Mouse (Mus musculus) G1E (cell line): ENCODE data around the gene Ttc7. TPM values are rescaled to one million over a fixed set of nuclear protein-coding genes. Genes with fewer than 3 reads are reported as not detected.

Experiments
- ATAC-seq: 2 replicates; pipeline ENCODE4 v1.8.0; 2016; ENCODE audit warnings: mild to moderate bottlenecking; ENCODE audit not compliant: insufficient number of reproducible peaks, poor library complexity, low FRiP score, severe bottlenecking; ENCODE audit errors: extremely low read depth
- DNase-seq: peaks from one replicate; pipeline ENCODE4 v3.0.0; 2012; ENCODE audit warnings: low spot score
- H3K27me3 ChIP-seq: 2 replicates; pipeline ENCODE4 v1.6.1; 2012; ENCODE audit warnings: mild to moderate bottlenecking, low read length, inconsistent platforms; ENCODE audit not compliant: insufficient read depth
- H3K36me3 ChIP-seq: replicated peaks from 2 replicates; pipeline ENCODE3; 2012; ENCODE audit warnings: mild to moderate bottlenecking, inconsistent platforms
- H3K4me1 ChIP-seq: 2 replicates; pipeline ENCODE4 v1.6.1; 2012; ENCODE audit warnings: low read depth, low read length, inconsistent platforms, mixed read lengths; ENCODE audit not compliant: insufficient read depth
- H3K4me3 ChIP-seq: 2 replicates; pipeline ENCODE4 v1.5.1; 2012; ENCODE audit warnings: low read depth, mild to moderate bottlenecking, inconsistent platforms, low read length, moderate library complexity, mixed read lengths
- H3K9me3 ChIP-seq: replicated peaks from 2 replicates; pipeline ENCODE4 v1.6.1; 2012; ENCODE audit warnings: inconsistent platforms
- CTCF ChIP-seq: IDR thresholded peaks from 2 replicates; pipeline ENCODE4 v1.5.1; 2012; ENCODE audit warnings: low read depth, low read length, inconsistent platforms, mixed read lengths
- GATA1 ChIP-seq: IDR thresholded peaks from 2 replicates; pipeline ENCODE4 v1.6.1; 2012; ENCODE audit warnings: borderline replicate concordance, low read length, inconsistent platforms, mixed read lengths
- GATA2 ChIP-seq: IDR thresholded peaks from 2 replicates; pipeline ENCODE4 v1.6.1; 2012; ENCODE audit warnings: low read depth, low read length, inconsistent platforms, borderline replicate concordance
- POLR2AphosphoS5 ChIP-seq: IDR thresholded peaks from 2 replicates; pipeline ENCODE4 v1.6.1; 2012; ENCODE audit warnings: low read depth, low read length, inconsistent platforms; ENCODE audit not compliant: insufficient replicate concordance
- TAL1 ChIP-seq: conservative IDR thresholded peaks from 2 replicates; pipeline ENCODE4 v1.6.1; 2012; ENCODE audit warnings: low read depth, low read length, inconsistent platforms, mixed read lengths
- polyA plus RNA-seq: library from polyadenylated mRNA; stranded (reverse); fragments of >175 nt; gene quantifications from 2 replicates; pipeline ENCODE4 v1.2.3, GENCODE M21; 2012
- total RNA-seq, 2 experiments: library from RNA; stranded (forward) in 1 of 2; stranded (reverse) in 1 of 2; fragments of 200-1000 nt in 1 of 2; fragments of >200 nt in 1 of 2; fragmentation: Nextera tagmentation in 1 of 2; gene quantifications; 2 replicates each; pipeline ENCODE4 v1.2.3; 2014 to 2017

The Ttc7 gene
- total and polyA plus RNA-seq, 3 experiments = 19.6 to 43.5 (median 34.8) TPM

DNA sequence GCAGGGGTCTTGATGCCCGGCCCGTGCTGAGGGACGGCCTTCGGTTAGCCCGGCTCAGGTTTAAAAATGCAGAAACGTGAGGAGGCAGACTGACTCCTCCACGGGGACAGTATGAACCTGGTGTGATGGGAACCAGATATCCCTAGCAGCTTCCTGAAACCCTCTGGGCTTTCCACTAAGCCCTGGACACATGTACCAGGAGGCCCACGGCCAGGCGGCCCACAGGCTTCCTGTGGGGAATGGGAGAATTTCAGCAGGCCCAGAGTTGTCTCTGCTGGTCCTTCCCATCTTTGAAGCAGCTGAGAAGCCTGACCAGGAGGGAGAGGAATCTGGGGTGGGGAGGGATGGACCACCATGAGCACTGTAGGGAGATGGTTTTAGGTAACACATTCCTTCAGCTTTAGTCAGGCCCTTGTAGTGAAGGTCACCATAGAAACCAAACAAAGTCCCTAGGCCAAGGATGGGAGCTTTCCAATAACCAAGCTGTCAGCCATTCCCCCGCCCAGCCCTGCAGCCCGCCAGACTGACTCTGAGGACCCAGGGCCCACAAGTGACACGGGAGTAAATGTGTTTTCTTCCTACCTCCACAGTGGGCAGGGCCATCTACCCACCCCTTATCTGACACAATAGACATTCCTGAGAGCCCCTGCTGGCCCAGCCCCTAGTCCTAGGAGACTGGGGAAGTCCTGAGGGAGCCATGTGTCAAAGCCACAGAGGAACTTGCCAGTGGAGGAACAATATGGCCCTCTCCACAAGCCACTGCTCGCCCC lies 68.0 kb downstream of the Ttc7 start:
- ATAC-seq (no peak), DNase-seq (no peak)
- H3K9me3 ChIP-seq = no peaks in the 10 kb centered on the region
- H3K36me3 ChIP-seq = peaks cover 95% of the 10 kb centered on the region
- no peaks in the 10 kb centered on the region for H3K27me3 ChIP-seq
- no peaks in the 10 kb centered on the region; the same call in 1 of the 2 replicates for H3K4me1 ChIP-seq
- no peak for TF ChIP-seq CTCF
- no peak for TF ChIP-seq POLR2AphosphoS5
- TF ChIP-seq GATA2 = no peak
- TF ChIP-seq GATA1 = no peak
- no peak for TF ChIP-seq TAL1
- H3K4me3 ChIP-seq = no peak overlapping the region

DNA sequence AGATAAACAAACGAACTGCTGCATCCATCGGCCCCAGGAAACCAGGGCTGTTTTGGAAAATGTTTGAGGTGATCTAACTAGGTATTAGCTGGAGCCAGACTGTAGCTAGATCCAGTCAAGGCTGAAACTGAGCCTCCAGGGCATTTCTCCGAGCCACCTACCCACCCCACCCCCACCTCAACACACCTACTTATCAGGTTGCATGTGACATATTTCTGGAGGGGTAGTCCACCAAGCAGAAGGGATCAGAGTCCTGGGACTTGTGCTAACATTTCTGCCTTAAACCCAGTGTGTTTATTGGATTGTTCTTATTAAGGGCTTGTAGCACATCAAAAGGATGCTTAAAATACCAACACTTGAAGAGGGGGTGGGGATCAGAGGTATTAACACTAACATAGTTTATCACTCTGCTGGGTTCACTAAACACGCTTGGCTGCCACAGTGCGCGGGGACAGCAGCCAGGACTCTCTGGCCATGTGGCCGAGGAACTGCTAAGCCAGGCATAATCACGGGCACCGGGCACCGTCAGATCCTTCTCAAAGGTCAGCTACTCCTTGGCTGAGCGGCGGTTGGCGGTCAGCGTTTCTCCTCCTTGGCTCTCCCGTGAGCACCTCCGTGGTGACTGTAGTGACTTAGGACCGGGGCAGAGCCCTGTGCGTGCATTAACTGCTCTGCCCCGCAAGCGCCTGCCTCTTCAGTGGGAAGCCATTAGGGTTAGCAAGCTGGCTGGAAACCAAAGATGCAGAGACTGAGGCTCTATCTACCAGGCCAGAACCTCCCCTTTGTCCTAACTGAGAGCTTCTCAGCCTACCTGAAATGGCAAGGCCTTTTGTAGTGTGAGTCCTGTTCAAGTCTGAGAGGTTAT lies 68.8 kb downstream of the Ttc7 start:
- H3K9me3 ChIP-seq = no peaks in the 10 kb centered on the region
- H3K4me3 ChIP-seq = no peak overlapping the region
- H3K27me3 ChIP-seq = no peaks in the 10 kb centered on the region
- DNase-seq (no peak), ATAC-seq (no peak)
- no peaks in the 10 kb centered on the region; the same call in 1 of the 2 replicates for H3K4me1 ChIP-seq
- peaks cover 95% of the 10 kb centered on the region for H3K36me3 ChIP-seq
- no peak for TF ChIP-seq GATA2

DNA sequence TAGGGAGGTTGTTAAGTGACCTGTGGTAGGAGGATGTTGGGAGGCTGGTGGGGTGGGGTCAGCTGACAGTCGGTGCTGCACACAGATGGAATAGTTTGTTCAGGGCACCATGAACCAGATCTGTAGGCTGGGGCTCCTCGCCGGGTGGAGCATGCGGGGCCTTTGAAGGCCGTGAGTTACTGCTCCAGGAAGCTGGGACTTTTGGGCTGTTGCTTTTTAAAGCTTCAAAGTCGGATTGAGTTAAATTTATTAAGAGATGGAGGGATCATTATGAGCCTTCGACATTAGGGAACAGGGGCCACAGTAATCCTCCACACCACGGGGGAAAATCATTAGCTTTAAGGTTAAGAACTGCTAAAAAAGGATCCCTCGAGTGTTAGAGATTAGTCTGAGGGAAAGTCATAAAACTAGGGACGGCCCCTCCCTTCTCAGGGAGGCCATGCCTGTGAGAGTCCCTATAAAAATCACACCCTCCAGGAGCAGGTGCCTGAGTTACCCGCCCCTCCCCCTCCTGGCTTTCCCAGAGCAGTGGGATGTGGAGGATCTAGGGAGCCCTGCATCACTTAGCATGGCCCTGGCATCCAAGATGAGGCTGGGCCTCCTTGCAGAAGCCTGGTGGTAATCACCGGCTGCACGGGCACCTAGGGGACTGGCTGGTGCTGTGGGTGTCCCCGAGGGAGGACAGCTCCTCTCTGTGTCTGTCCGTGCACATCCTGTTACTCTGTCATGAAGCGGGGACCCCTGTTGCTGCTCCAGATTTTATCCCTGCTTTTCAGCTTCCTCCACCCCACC lies 69.6 kb downstream of the Ttc7 start:
- ATAC-seq = no peak
- Histone ChIP-seq H3K36me3 (peaks cover 95% of the 10 kb centered on the region), H3K9me3 (no peaks in the 10 kb centered on the region)

DNA sequence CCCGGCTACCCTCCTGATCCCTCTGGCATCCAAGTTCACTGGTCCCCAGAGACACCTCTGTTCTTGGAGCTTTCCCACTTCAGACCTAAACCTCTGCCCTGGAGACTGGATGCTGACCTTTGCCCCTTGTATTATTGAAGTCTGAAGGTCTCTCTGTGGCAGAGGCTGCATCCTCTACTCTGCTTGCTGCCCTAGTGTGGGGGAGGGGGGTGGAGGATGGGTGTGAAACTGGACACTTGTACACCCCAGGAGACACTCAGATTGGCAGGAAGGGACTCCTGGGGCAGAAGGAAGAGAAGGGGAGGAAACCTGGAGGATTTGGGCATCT lies 70.2 kb downstream of the Ttc7 start:
- no peak for TF ChIP-seq GATA2
- TF ChIP-seq TAL1 = no peak
- no peak for TF ChIP-seq CTCF
- no peak for TF ChIP-seq POLR2AphosphoS5
- no peak for TF ChIP-seq GATA1

More for the DNA sequence above, 69.6 kb downstream of the Ttc7 start:
- Histone ChIP-seq H3K4me1 (no peaks in the 10 kb centered on the region; the same call in 1 of the 2 replicates), H3K27me3 (no peaks in the 10 kb centered on the region), H3K4me3 (no peak overlapping the region)
- no peak for DNase-seq
- TF ChIP-seq GATA2 (no peak), TAL1 (no peak), GATA1 (no peak), CTCF (no peak), POLR2AphosphoS5 (no peak)

DNA sequence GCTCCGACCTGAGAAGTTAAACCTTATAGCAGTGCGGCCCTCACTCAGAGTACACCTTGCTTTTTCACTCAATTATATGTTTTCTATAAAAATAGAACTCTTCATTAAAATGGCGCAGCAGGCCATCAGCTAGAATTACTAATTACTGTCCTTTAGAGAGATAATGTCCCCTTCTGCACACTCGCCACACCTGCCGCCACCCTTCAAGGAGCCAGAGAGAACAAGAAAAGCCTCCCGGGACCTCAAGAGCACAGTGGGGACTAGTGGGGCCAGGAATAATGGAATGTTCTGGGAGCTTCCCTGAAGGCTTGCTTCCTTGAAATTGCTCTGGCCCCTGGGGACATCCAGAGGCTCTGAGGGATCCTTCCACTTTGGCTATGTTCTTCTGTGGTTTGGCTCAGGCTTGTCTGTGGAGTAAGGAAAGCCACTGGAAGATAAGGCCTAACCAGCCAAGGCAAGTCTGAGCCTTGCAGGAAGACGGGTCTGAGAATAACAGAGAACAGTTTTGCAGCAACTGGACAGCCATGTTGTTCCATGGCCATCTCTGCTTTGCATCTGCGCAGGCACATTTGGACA lies 71.1 kb downstream of the Ttc7 start:
- no peak for DNase-seq
- no peak for ATAC-seq
- Histone ChIP-seq H3K36me3 (peaks cover 96% of the 10 kb centered on the region), H3K4me1 (no peaks in the 10 kb centered on the region; the same call in 1 of the 2 replicates), H3K4me3 (no peak overlapping the region), H3K27me3 (no peaks in the 10 kb centered on the region), H3K9me3 (no peaks in the 10 kb centered on the region)
- no peak for TF ChIP-seq CTCF
- TF ChIP-seq POLR2AphosphoS5 = no peak
- no peak for TF ChIP-seq GATA1
- TF ChIP-seq GATA2 = no peak
- TF ChIP-seq TAL1 = no peak

More for the DNA sequence above, 70.2 kb downstream of the Ttc7 start:
- Histone ChIP-seq H3K4me1 (no peaks in the 10 kb centered on the region; the same call in 1 of the 2 replicates), H3K9me3 (no peaks in the 10 kb centered on the region), H3K27me3 (no peaks in the 10 kb centered on the region), H3K36me3 (peaks cover 96% of the 10 kb centered on the region), H3K4me3 (no peak overlapping the region)
- DNase-seq (no peak), ATAC-seq (no peak)
